Mouse (Mus musculus): Measurements from ENCODE around the gene Zfp787. TPM values are rescaled to one million over a fixed set of nuclear protein-coding genes. Genes with fewer than 3 reads are reported as not detected.

The Zfp787 gene
- polyA plus RNA-seq, 1 experiment from 2014 or later, result 13.7 TPM

GRCm38 (mm10) chr7:6119501-6119900 lies 36.3 kb downstream of the Zfp787 start:
- Histone ChIP-seq H3K4me3 (ENCODE audit: low read depth, low read length) (no peak overlapping the region), H3K27me3 (ENCODE audit: control insufficient read depth, insufficient read depth, low read length) (no peaks in the 10 kb centered on the region), H3K4me2 (ENCODE audit: low read depth, low read length) (no peak overlapping the region), H3K4me1 (ENCODE audit: control insufficient read depth, insufficient read depth, low read length) (no peaks in the 10 kb centered on the region), H3K36me3 (ENCODE audit: control insufficient read depth, insufficient read depth, low read length) (no peaks in the 10 kb centered on the region), H3K9me3 (ENCODE audit: control insufficient read depth, low read length) (no peaks in the 10 kb centered on the region), H3K9ac (replicated peaks; ENCODE audit: low read depth, low read length) (no peak overlapping the region), H3K27ac (ENCODE audit: low read depth, low read length) (no peak overlapping the region)
- WGBS, result 82% methylated on average over 3 of the region's 3 CpGs
- no peak for ATAC-seq (ENCODE audit: low read depth)

Other genes starting within 250 kb of the Zfp787 start
- not detected in 2 replicates for gene Vmn1r65, start 145.0 kb downstream of the Zfp787 start, polyA plus RNA-seq (2014; fragmentation: Nextera tagmentation; extraction: Ambion mirVana)
- gene Nlrp4c, start 110.8 kb downstream of the Zfp787 start, polyA plus RNA-seq (2014; fragmentation: Nextera tagmentation; extraction: Ambion mirVana), result 0.05 TPM in 1 of 2 replicates, not detected in the other
- gene Zfp444, start 16.2 kb upstream of the Zfp787 start, polyA plus RNA-seq (2014; fragmentation: Nextera tagmentation; extraction: Ambion mirVana), result 78.5 and 79.4 TPM in 2 replicates
- not detected in 2 replicates for gene Galp, start 41.1 kb upstream of the Zfp787 start, polyA plus RNA-seq (2014; fragmentation: Nextera tagmentation; extraction: Ambion mirVana)
- gene Zscan5b, start 66.3 kb upstream of the Zfp787 start, polyA plus RNA-seq (2014; fragmentation: Nextera tagmentation; extraction: Ambion mirVana), result not detected in 2 replicates
- not detected in 2 replicates for gene Epp13, start 96.7 kb upstream of the Zfp787 start, polyA plus RNA-seq (2014; fragmentation: Nextera tagmentation; extraction: Ambion mirVana)
- gene Zfp667, start 130.6 kb upstream of the Zfp787 start, polyA plus RNA-seq (2014; fragmentation: Nextera tagmentation; extraction: Ambion mirVana), result 18.1 and 19.8 TPM in 2 replicates
- 15.6 and 17.0 TPM in 2 replicates for gene Zfp583, start 175.3 kb upstream of the Zfp787 start, polyA plus RNA-seq (2014; fragmentation: Nextera tagmentation; extraction: Ambion mirVana)
- gene Gm3854, start 187.8 kb upstream of the Zfp787 start, polyA plus RNA-seq (2014; fragmentation: Nextera tagmentation; extraction: Ambion mirVana), result 7.8 and 9.4 TPM in 2 replicates
- gene Zfp78, start 207.3 kb upstream of the Zfp787 start, polyA plus RNA-seq (2014; fragmentation: Nextera tagmentation; extraction: Ambion mirVana), result 5.0 and 6.1 TPM in 2 replicates
- gene Zfp28, start 227.3 kb upstream of the Zfp787 start, polyA plus RNA-seq (2014; fragmentation: Nextera tagmentation; extraction: Ambion mirVana), result 17.8 and 19.7 TPM in 2 replicates
- 6.7 and 9.4 TPM in 2 replicates for gene Smim17, start 242.7 kb upstream of the Zfp787 start, polyA plus RNA-seq (2014; fragmentation: Nextera tagmentation; extraction: Ambion mirVana)